Comparison of ENCODE assay signal across 23 mouse cellular contexts in the genomic region with DNA sequence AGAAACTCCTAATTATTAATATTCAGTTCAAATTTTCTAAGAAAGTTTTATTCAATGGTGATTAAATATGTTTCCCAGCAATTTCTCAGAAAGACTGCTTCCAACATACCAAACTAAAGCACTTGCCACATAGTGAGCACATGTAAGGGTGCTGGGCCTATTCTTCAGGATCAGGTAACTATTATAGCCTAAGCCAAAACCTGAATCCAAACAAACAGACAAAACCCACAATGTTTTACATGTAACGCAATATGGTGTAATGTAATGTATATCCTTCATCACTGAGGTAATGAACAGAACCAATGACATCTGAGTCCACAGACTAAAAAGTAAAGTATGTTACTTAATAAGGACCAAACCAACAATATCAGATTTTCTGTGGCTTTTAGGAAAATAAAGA.
"Had no signal": no experiment of that assay in that cellular context is flagged by ENCODE, and none has a peak within 500 bp of the region (broad histone marks: within the 10 kb centered on the region; RNA-seq: fewer than 3 reads in every experiment).

No protein-coding gene starts in this region.

- H3K27ac ChIP-seq: gastrocnemius, adult 2 months; heart, embryonic 10.5 days; hindbrain, embryonic 10.5 days; hindbrain, embryonic 12.5 days; hindbrain, embryonic 14.5 days; limb, embryonic 13.5 days; limb, embryonic 15.5 days; liver, embryonic 12.5 days; liver, embryonic 14.5 days had no signal

- H3K9ac ChIP-seq: heart, embryonic 12.5 days; hindbrain, embryonic 12.5 days; hindbrain, embryonic 14.5 days; limb, embryonic 13.5 days; limb, embryonic 15.5 days; liver, embryonic 12.5 days; liver, embryonic 14.5 days had no signal

- DNase-seq: gastrocnemius, adult 2 months; gastrocnemius, postnatal 10 days; gastrocnemius, postnatal 25 days; heart, adult 18-20 months; heart, postnatal 10 days; heart, postnatal 4 days; kidney, adult 18-20 months; kidney, postnatal 14 days; kidney, postnatal 36 days; layer of hippocampus, adult 9-11 months; layer of hippocampus, postnatal 36 days; left cerebral cortex, postnatal 4 days had no signal

- H3K9me3 ChIP-seq: heart, embryonic 10.5 days; heart, embryonic 12.5 days; hindbrain, embryonic 10.5 days; hindbrain, embryonic 12.5 days; limb, embryonic 13.5 days; limb, embryonic 15.5 days; liver, embryonic 12.5 days had no signal

- H3K4me1 ChIP-seq: heart, embryonic 10.5 days; heart, embryonic 12.5 days; hindbrain, embryonic 10.5 days; hindbrain, embryonic 12.5 days; limb, embryonic 13.5 days; limb, embryonic 15.5 days; liver, embryonic 12.5 days had no signal

- H3K4me2 ChIP-seq: heart, embryonic 12.5 days; hindbrain, embryonic 12.5 days; hindbrain, embryonic 14.5 days; limb, embryonic 13.5 days; limb, embryonic 15.5 days; liver, embryonic 12.5 days had no signal

- H3K36me3 ChIP-seq: heart, embryonic 10.5 days; heart, embryonic 12.5 days; hindbrain, embryonic 10.5 days; hindbrain, embryonic 12.5 days; limb, embryonic 13.5 days; limb, embryonic 15.5 days; liver, embryonic 12.5 days had no signal

- H3K27me3 ChIP-seq: heart, embryonic 12.5 days; hindbrain, embryonic 12.5 days; limb, embryonic 13.5 days; limb, embryonic 15.5 days; liver, embryonic 12.5 days had no signal

- ATAC-seq: hindbrain, embryonic 16.5 days; intestine, embryonic 16.5 days; liver, embryonic 12.5 days had no signal

- H3K4me3 ChIP-seq: gastrocnemius, adult 2 months; heart, embryonic 10.5 days; heart, embryonic 12.5 days; hindbrain, embryonic 10.5 days; hindbrain, embryonic 12.5 days; limb, embryonic 13.5 days; limb, embryonic 15.5 days; liver, embryonic 12.5 days had no signal
